Comparison of ENCODE assay signal across 8 mouse cellular contexts in the genomic region with DNA sequence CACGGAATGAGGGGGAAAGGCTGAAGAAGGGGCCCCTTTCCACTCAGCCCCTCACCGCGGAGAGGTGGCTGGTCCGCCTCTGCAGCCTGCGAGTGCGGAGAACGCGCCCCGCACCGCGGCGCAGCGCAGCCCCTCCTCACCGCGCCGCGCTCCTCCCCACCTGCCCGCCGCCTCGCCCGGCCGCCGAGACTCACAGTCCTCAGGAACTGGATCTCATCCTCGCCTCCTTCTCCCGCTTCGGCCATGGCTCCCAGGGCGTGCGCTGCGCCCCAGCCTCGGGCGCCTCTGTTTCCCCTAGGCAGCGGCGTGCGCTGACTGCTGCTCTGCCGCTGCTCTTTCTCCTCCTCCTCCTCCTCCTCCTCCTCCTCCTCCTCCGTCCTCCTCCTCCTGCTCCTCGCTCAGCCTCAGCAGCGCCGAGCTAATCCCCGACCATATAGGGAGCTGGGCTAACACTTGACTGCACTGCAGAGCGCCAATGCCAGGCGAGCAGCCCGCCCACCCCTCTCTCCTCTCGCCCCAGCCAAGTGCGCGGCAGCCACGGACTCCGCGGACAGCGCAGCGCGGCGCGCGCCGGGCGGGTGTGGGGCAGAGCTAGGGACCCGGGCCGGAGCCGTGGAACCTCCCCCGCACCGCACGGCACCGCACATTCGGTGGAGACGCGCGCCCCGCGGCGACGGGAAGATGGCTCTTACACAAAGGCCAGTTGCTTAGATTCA. TPM values are rescaled to one million over a fixed set of nuclear protein-coding genes. Genes with fewer than 3 reads are reported as not detected.
DNase-seq lines count a peak whose midpoint lies in the region; ATAC-seq lines count a peak whose summit lies in the region.

A gene (minus strand): TSS at position 351 of the 716 bp plus-strand sequence.

- peak within 1 kb of the TSS; percentile 54 for H3K4me3 ChIP-seq in embryonic facial prominence, embryonic 14.5 days (ENCODE audit: low read depth, low read length)
- H3K4me3 ChIP-seq in hindbrain, embryonic 11.5 days (ENCODE audit: low read depth, low read length) = peak within 1 kb of the TSS; percentile 48
- H3K4me3 ChIP-seq in limb, embryonic 10.5 days = peak within 1 kb of the TSS; percentile 60
- H3K4me3 ChIP-seq in neural tube, embryonic 11.5 days (ENCODE audit: low read depth, low read length) = peak within 1 kb of the TSS; percentile 49

- DNase-seq in adrenal gland, adult 2 months = peak; percentile 3
- DNase-seq in adrenal gland, adult 18-20 months (ENCODE audit: low spot score in 2 of 2) = no peak
- peak; percentile 72 for DNase-seq in ZHBTc4 (ENCODE audit: low read depth, low spot score)
- peak; percentile 76 for DNase-seq in embryonic facial prominence, embryonic 14.5 days (ENCODE audit: low spot score)
- DNase-seq in hindbrain, embryonic 11.5 days (ENCODE audit: low spot score) = peak; percentile 70
- DNase-seq in limb, embryonic 10.5 days (ENCODE audit: low spot score) = peak; percentile 67
- peak; percentile 75 for DNase-seq in neural tube, embryonic 11.5 days (ENCODE audit: low spot score)
- peak; percentile 38 for DNase-seq in yolk sac, embryonic 10.5 days (ENCODE audit: low spot score)

- H3K36me3 ChIP-seq in embryonic facial prominence, embryonic 14.5 days (ENCODE audit: control insufficient read depth, insufficient read depth, low read length) = no peaks in the 10 kb centered on the region
- H3K36me3 ChIP-seq in hindbrain, embryonic 11.5 days (ENCODE audit: control insufficient read depth, insufficient read depth, low read length) = no peaks in the 10 kb centered on the region
- H3K36me3 ChIP-seq in limb, embryonic 10.5 days = no peaks in the 10 kb centered on the region
- no peaks in the 10 kb centered on the region for H3K36me3 ChIP-seq in neural tube, embryonic 11.5 days (ENCODE audit: control insufficient read depth, insufficient read depth, low read length)

- ATAC-seq in embryonic facial prominence, embryonic 14.5 days (ENCODE audit: low read depth) = peak; percentile 95
- peak; percentile 94 for ATAC-seq in hindbrain, embryonic 11.5 days (ENCODE audit: low FRiP score)
- peak; percentile 94 for ATAC-seq in neural tube, embryonic 11.5 days (ENCODE audit: insufficient read depth, low FRiP score, low TSS enrichment)

- peaks cover 34% of the 10 kb centered on the region for H3K27me3 ChIP-seq in embryonic facial prominence, embryonic 14.5 days (replicated peaks; ENCODE audit: control insufficient read depth, insufficient read depth, low read length)
- peaks cover 8% of the 10 kb centered on the region for H3K27me3 ChIP-seq in hindbrain, embryonic 11.5 days (ENCODE audit: control insufficient read depth, insufficient read depth, low read length)
- H3K27me3 ChIP-seq in limb, embryonic 10.5 days (ENCODE audit: low read depth, poor library complexity, severe bottlenecking) = peaks cover 64% of the 10 kb centered on the region
- H3K27me3 ChIP-seq in neural tube, embryonic 11.5 days (ENCODE audit: control insufficient read depth, insufficient read depth, low read length) = peaks cover 10% of the 10 kb centered on the region

- peak within 1 kb of the TSS; percentile 60 for H3K9ac ChIP-seq in embryonic facial prominence, embryonic 14.5 days (ENCODE audit: low read depth, low read length)
- H3K9ac ChIP-seq in hindbrain, embryonic 11.5 days (ENCODE audit: low read depth, low read length) = peak within 1 kb of the TSS; percentile 46; the same call in 1 of the 2 replicates
- peak within 1 kb of the TSS; percentile 56 for H3K9ac ChIP-seq in neural tube, embryonic 11.5 days (ENCODE audit: low read length)

- 0 out of 2 replicates have a peak, but pooled peaks cover 5% of the 10 kb centered on the region for H3K9me3 ChIP-seq in embryonic facial prominence, embryonic 14.5 days (ENCODE audit: control insufficient read depth, low read length)
- no peaks in the 10 kb centered on the region for H3K9me3 ChIP-seq in hindbrain, embryonic 11.5 days (ENCODE audit: control insufficient read depth, low read length)
- no peaks in the 10 kb centered on the region for H3K9me3 ChIP-seq in limb, embryonic 10.5 days (replicated peaks)
- H3K9me3 ChIP-seq in neural tube, embryonic 11.5 days (ENCODE audit: control insufficient read depth, low read length) = no peaks in the 10 kb centered on the region

- H3K4me2 ChIP-seq in embryonic facial prominence, embryonic 14.5 days (ENCODE audit: low read depth, low read length) = peak within 1 kb of the TSS; percentile 89
- peak within 1 kb of the TSS; percentile 92 for H3K4me2 ChIP-seq in hindbrain, embryonic 11.5 days (replicated peaks; ENCODE audit: low read depth, low read length)
- peak within 1 kb of the TSS; percentile 86 for H3K4me2 ChIP-seq in neural tube, embryonic 11.5 days (ENCODE audit: low read depth)

- no peak within 1 kb of the TSS for H3K27ac ChIP-seq in embryonic facial prominence, embryonic 14.5 days (replicated peaks; ENCODE audit: low read depth, low read length)
- no peak within 1 kb of the TSS for H3K27ac ChIP-seq in hindbrain, embryonic 11.5 days (ENCODE audit: low read depth, low read length)
- peak within 1 kb of the TSS; percentile 63 for H3K27ac ChIP-seq in limb, embryonic 10.5 days
- no peak within 1 kb of the TSS for H3K27ac ChIP-seq in neural tube, embryonic 11.5 days (ENCODE audit: low read depth, low read length)

- under 1% methylated on average over 17 of the region's 72 CpGs for WGBS in embryonic facial prominence, embryonic 14.5 days
- WGBS in hindbrain, embryonic 11.5 days = under 1% methylated on average over 38 of the region's 72 CpGs
- under 1% methylated on average over 66 of the region's 72 CpGs for WGBS in limb, embryonic 10.5 days
- 0% methylated on average over 54 of the region's 72 CpGs for WGBS in neural tube, embryonic 11.5 days

- no peaks in the 10 kb centered on the region for H3K4me1 ChIP-seq in embryonic facial prominence, embryonic 14.5 days (ENCODE audit: control insufficient read depth, insufficient read depth, low read length)
- H3K4me1 ChIP-seq in hindbrain, embryonic 11.5 days (replicated peaks; ENCODE audit: control insufficient read depth, insufficient read depth, low read length) = no peaks in the 10 kb centered on the region
- peaks cover 15% of the 10 kb centered on the region for H3K4me1 ChIP-seq in limb, embryonic 10.5 days
- H3K4me1 ChIP-seq in neural tube, embryonic 11.5 days (ENCODE audit: control insufficient read depth, insufficient read depth, low read length) = no peaks in the 10 kb centered on the region

RNA-seq across cellular contexts. Expression of the gene that starts here (rescaled TPM):
- total RNA-seq in adrenal gland, adult 2 months (2021) = under 1 TPM; 0.63 to 0.79 TPM
- 0.04 and 0.12 TPM in 2 replicates for polyA plus RNA-seq in adrenal gland, adult 2 months (2012; rRNA removed)
- under 1 TPM; 0.26 to 0.46 TPM for total RNA-seq in adrenal gland, adult 18-20 months (2021)
- 2.2 and 4.7 TPM in 2 replicates for polyA plus RNA-seq in embryonic facial prominence, embryonic 14.5 days (2014; fragmentation: Nextera tagmentation; extraction: Ambion mirVana)
- 1.0 and 1.9 TPM in 2 replicates for polyA plus RNA-seq in hindbrain, embryonic 11.5 days (2014; fragmentation: Nextera tagmentation; extraction: Ambion mirVana)
- 0.20 and 0.24 TPM in 2 replicates for polyA plus RNA-seq in limb, embryonic 10.5 days (2016; fragmentation: Nextera tagmentation; extraction: Ambion mirVana)
- 0.84 and 0.85 TPM in 2 replicates for polyA plus RNA-seq in neural tube, embryonic 11.5 days (2014; fragmentation: Nextera tagmentation; extraction: Ambion mirVana)

Comparison
In these comparisons a context has a peak if more than half of its experiments do, and no peak if none do; other contexts are left out.
1. Peak in DNase-seq in adrenal gland, adult 2 months; RNA of the gene not detected or under 1 TPM.
2. Peak in DNase-seq, H3K4me3 ChIP-seq and H3K27ac ChIP-seq in limb, embryonic 10.5 days; RNA of the gene not detected or under 1 TPM.
3. Peak in DNase-seq, ATAC-seq, H3K4me3 ChIP-seq, H3K9ac ChIP-seq and H3K4me2 ChIP-seq in neural tube, embryonic 11.5 days; RNA of the gene not detected or under 1 TPM.
4. DNase-seq: peak in ZHBTc4 (single experiment), embryonic facial prominence, embryonic 14.5 days (single experiment), hindbrain, embryonic 11.5 days (single experiment) and yolk sac, embryonic 10.5 days (single experiment); none in adrenal gland, adult 18-20 months (0 of 2).
5. Peak in every context shown above with its lines, with median percentiles within 50 percentile points of each other: ATAC-seq, H3K4me2 ChIP-seq, H3K4me3 ChIP-seq and H3K9ac ChIP-seq.